Mouse (Mus musculus) skeletal muscle tissue, adult 2 months (tissue): ENCODE results near the gene Creb5.

Source experiments
- DNase-seq: peaks from one replicate; pipeline ENCODE4 v3.0.0-alpha.2; 2012; ENCODE audit warnings: low read depth, low spot score

The Creb5 gene

DNA sequence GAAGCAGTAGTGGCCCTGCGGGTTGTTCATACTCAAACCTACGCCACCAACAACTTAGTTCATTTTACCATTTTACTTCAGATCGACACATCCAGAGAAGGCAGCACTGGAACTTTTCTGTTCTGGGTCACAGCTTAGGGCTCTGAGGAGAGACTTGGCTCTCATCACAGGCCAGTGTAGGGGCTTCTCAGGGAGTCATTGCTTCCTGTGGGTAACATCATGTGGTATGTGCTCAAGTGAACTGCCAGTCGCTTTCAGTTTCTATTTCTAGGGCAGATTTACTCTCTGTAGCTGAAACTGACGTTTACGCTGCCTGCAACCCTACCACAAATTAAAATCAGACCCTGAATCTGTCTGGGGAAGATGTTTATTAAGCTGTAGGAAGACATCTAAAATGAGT is 302.7 kb downstream of the Creb5 start:
- DNase-seq: no peak

DNA sequence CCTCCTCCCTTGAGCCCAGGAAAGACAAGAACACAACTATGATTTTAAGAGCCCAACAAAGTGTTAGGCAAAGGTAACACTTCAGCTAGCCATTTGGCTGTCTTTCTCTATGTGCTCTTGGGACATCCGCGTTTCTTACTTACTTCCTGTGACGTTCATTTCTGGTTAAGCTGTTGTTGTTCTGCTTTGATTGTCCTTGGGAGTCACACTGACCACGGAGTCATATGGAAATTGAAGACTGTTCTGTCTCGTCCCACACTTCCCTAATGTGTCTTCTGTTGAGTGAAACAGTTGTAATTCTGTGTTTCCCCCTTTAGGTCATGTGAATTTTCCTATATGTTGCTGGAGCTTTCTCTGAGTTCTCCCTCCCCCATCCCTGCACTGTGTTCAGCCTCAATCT is 305.2 kb downstream of the Creb5 start:
- no peak for DNase-seq

DNA sequence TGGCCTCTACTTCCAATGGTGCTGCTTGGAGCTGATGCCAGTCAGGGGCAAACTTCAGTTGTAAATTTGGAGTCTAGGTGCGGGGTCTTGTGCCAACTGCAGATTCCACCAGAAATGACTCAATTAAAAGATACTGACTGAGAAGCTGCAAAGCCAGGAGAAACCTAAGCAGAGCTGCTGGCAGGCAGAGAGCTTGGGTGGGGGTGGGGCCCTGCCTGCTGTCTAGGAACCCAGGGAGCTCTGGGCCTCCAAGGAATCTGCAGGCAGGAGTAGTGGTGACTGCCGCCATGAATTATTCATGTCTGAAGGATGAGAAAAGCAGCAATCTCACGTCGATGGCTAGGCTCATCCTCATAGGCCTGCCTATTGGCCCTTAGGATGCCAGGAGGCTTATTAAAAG is 306.5 kb downstream of the Creb5 start:
- no peak for DNase-seq

DNA sequence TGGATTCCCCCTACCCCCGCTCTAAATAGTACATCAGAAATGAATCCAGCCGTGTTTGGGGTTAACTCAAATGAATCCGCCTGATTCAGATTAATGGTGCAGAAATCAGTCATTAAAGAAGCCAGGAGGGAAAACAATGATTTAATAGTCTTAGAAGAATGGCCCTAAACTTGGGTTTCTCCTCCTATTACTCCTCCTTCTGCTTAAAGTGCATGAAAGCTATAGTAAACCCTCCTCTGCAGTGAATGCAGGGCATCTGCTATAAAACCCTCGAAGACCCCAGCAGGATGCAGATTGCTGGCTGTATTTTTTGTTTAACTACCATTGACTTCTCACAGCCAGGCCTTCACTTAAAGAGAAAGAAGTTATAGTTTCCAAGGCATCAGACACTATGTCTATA is 307.2 kb downstream of the Creb5 start:
- no peak for DNase-seq

DNA sequence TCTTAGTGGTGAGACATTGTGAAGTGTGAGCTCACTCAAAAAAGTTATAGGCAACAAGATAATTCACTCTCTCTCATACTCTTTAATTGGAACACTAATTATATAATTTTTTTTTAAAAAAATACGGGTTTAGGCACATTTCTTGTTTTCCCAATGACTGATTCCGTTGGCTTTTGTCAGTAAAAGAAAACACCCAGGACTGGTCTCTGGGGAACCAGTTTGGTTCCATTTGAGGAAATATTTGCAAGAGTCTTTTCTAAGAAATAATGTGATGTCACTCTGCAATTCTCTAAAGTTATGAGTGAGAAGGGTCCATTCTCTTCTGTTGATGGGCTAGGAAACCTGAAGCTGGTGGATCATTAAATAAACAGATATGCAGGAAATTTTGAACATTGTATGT is 309.3 kb downstream of the Creb5 start:
- peak; percentile 52 for DNase-seq

DNA sequence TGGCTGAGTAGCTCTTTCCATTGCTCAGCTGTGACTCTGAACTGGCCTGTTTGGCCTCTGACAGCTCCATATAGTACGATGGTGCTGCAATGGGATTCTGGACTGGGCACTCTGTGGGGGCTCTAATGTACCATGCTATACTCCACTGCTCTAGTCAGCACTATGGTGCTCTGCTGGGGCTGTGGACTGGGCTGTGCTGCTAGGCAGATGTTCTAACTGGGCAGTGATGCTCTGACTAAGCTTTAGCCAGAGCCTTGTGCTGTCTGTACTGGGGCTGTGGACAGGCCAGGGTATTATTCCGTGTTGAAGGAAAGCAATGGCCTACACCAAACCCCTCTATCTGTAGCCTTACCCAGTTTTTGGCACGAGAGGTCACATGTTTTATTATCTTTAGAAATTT is 316.0 kb downstream of the Creb5 start:
- no peak for DNase-seq

DNA sequence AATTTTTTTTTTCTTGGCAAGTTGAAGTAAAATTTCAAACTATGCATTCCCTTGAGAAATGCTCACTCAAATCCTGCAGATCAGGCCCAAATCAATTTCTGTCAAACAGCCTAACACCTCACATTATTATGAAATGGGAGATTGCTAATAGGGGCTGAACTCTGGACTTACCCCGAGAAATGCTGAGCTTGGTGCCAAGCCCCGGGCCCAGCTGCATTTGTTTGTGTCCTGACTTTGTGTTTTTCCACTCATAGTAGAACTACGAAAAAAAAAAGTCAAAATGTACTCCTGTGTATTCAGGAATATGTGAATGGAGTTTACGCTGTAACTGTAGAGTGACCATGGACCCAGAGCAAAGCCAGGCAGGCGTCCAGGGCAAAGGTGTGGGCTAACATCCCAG is 316.6 kb downstream of the Creb5 start:
- DNase-seq: peak; percentile 79

DNA sequence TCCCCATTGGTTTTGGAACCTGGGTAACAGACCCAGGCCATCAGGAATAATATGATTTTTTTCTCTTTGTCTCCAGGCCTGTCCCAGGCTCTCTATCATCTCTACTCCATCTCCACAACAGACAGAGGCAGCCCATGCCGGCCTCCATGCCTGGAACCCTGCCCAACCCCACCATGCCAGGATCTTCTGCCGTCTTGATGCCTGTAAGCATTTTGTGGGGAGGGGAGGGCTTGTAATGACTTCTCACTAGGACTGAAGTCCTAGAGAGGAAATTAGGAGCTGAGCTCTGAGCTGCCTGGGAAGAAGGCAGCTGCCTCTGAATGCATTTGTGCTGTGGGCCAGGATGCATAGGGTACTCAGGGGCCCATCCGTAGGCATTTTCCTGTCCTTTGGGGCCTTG is 317.3 kb downstream of the Creb5 start:
- DNase-seq: no peak

DNA sequence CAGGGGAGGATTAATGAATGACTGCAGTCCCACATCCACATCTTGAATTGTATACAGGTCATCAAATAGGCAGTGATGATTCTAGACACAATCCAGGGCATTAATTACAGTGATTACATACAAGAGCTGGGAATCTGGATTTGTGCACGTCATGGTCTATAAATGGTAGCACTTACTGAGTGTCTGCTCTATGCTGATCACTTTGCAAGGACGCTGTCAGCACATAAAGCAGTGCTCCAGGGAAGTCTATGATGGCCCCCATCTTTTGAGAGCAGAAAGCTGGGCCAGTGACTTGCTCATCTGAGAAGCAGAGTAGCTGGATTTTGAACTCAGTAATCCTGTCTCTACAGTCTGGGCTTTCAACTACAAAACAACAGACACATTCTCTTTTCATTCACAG is 318.1 kb downstream of the Creb5 start:
- no peak for DNase-seq

DNA sequence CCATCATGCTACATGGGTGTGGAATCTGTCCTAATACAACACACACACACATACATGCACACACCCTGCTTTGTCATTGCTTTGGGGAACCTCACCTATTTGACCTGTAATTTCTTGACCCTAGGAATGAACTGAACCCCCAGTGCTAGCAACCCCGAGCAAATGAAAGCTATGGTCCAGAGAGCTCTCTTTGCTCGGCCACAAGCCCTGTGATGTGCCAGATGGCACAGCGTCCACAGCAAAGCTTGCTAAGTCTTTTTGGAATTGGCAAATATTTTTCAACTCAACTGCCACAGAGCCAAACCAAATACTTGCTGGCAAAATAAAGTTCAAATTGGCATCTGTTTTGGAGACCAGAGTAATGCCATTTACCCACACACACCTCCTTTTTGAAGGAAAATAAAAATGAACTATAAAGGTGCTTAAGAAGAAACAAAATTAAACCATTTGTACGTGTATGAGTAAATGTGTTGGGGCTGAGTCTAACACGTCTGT is 324.4 kb downstream of the Creb5 start:
- DNase-seq: no peak

DNA sequence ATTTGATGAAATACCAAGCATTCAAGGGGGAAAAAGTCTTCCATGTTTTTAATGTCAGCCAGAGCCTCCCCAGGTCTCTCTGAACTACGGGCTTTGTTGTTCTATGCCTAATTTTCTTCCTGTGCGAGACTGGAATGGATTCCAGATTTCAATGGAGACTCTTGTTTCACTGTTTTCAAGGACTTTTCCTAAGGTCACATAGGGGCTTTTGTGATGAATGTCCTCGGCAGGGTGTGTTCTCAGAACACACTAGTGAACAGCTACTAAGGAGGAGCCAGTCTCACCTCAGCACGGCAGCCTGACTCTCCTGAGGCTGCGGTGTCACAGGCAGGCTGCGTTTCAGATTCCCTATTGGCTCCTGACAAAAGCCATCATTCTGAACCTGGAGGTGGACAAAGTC is 325.6 kb downstream of the Creb5 start:
- DNase-seq: no peak

DNA sequence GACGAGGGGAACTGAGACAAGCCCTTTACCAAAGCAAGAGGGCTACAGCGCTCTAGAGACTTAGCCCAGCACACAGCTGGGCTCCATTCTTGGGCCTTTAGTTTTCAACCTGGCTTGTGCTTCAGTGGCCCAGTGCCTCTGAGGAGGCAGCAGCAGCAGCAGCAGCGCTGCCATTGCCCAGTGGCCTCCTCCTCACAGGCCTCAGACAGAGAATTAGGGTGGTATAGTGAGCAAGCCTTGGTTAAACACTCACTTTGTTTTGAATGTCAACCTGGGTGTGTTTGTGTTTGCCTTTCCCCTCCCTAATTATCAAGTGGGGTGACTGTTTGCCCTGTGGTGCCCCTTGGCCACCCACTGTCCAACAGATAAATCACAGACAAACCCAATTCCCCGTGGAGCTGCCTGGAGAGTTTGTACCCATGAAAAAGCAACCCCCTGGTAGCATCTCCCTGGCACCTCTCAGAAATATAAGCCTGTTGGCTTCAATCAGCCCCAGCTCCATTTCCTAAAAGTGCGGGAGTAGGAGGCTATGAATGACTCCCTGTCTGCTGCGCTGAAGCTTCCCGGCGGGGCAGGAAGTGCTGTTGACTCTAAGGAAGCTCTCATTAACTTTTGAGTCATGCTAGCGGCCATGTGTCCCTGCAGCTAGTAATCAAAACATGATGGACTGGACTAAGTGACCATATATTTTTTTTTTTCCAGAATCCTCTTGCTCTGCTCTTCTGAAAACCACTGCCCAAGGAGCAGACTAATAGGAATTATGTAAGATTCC is 328.6 kb downstream of the Creb5 start:
- no peak for DNase-seq

DNA sequence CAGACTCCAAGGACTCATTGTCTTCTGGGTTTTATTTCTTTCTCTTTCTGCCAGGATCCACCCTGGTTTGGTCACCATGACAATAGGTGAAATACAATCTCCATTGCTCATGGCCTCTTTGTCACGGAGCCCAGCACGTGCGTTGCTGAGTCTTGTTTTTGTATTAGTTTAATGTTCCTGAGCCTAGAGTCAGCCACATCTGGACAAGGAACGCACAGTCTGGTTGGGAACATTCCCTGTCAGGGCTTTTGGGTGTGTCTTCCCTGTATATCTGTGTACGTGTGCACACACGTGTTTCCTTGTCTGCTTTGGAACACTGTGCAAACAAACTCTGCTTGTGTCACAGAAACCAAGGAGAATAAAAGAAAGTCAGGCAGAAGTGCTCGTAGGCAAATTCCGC is 331.1 kb downstream of the Creb5 start:
- peak; percentile 87 for DNase-seq

DNA sequence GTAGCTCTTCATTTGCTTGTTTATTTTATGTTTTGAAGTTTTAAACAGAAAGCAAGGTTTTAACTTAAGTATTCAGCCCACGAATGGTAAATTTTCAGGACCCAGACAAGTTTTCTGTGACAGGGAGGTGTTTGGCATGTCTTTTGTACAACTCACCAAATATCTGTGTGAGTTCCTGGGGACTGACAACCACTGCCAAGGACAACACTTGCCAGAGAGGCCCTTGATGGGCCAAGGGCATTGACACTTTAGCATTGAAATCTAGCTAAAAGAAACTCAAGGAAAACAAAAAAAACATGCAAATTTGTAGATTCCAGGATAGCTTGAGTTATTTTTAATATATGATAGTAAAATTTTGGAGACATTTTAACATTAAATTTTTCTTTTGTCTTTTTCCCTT is 332.6 kb downstream of the Creb5 start:
- no peak for DNase-seq

DNA sequence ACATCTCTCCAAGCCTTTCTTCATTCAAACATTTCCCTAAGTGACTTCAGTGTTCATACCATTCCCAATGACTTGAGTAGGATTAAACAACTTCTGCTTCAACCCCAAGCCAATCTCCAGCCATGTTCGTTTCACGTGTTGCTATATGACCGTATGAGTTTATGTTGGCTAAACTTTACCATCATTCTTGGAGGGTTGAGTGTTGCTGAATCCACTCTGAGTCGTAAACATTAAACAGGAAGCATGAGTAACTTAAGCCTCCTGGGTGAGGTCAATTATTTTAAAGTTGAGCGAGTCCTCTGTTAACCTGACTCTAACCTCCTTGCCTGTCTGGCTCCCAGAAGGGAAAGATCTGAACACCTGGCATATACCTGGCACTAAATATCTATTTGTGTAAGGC is 334.2 kb downstream of the Creb5 start:
- no peak for DNase-seq

DNA sequence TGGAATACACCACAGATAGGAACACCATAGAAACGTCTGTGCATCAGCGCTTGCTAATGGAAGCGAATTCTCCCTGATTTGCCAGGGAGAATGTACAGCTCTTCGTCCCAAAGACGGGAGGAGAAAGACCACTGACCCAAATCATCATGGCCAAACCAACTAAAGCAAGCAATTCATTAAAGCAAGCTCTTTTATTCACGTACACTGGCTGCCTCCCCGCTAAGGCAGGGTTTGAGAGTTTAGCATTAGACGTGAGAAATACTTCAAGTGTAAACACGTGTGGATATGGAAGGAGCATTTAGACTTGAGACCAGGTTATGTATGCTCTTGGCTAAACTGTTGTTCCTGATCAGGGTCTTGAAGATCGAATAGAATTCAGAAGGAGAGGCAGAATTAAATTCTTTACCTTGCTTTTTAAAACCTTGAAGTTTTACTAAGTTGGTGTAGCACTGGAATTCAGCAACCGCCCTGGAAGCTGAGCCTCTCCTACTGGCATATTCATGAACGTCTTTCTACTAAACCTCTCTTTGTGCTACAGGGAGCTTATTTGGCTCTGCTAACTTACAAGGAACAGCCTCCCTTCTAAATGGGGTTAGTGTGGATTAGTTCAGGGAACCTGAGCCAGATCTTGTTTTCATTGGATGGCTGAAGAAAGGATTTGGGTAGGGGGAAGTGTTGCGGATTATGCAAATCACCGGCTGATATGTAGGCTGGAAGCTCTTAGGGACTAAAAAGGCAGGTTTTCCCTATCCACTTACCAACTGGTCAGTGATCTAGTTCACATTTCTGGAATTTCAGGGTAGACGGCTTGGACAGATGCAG is 337.6 kb downstream of the Creb5 start:
- no peak for DNase-seq

DNA sequence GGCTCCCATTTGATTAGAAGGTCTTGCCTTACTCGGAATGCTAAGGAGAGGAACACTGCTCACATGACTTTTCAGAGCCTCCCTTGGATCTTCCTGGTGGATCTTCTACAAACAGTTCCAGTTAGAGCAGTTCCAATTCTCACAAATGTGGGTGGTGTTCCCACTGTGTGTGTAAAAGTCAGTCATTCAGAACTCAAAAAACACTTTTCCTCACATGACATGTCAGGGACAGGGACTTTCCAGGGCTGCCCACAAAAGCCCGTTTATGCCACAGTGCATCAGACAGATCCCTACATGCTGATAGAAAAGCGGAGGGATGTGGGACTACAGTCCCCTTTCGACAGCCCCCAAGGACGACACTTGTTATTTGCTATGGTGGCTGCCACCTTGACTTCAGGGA is 339.0 kb downstream of the Creb5 start:
- DNase-seq: no peak

DNA sequence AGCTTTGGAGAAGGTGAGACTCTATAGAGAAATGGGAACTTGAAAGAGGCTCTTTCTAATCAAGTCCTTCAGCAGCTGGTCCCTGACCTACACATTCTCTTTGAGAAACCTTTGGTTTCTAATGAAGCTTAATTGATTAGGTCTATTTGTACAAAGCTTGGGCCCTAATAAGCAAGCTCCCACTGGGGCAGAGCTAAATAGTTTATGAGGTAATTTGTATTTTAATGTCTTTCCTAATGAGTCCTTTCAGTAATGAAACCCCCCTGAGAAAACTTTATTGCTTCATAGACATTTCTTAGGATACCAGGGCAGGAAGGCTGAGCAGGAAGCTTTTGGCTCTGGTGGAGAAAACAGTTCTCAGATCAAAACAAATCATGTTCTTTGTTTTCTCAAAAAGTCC is 341.6 kb downstream of the Creb5 start:
- no peak for DNase-seq

DNA sequence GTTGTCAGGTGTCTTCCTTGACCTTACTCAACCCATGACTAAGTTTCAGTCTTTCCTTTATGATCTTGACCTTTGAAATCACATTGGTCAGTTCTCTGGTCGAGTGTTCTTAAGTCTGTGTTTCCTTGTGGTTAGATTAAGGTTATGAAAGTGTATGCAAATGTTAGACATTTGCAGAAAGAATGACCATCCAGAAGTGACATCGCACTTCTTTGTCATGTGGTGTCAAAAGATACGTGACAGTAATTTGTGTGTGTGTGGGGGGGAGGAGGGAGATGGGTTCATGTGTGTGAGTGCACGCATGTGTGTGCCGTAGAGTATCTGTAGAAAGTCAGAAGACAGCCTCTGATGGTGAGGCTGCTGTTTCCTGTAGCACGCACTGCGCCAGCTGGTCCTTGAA is 348.4 kb downstream of the Creb5 start:
- no peak for DNase-seq

DNA sequence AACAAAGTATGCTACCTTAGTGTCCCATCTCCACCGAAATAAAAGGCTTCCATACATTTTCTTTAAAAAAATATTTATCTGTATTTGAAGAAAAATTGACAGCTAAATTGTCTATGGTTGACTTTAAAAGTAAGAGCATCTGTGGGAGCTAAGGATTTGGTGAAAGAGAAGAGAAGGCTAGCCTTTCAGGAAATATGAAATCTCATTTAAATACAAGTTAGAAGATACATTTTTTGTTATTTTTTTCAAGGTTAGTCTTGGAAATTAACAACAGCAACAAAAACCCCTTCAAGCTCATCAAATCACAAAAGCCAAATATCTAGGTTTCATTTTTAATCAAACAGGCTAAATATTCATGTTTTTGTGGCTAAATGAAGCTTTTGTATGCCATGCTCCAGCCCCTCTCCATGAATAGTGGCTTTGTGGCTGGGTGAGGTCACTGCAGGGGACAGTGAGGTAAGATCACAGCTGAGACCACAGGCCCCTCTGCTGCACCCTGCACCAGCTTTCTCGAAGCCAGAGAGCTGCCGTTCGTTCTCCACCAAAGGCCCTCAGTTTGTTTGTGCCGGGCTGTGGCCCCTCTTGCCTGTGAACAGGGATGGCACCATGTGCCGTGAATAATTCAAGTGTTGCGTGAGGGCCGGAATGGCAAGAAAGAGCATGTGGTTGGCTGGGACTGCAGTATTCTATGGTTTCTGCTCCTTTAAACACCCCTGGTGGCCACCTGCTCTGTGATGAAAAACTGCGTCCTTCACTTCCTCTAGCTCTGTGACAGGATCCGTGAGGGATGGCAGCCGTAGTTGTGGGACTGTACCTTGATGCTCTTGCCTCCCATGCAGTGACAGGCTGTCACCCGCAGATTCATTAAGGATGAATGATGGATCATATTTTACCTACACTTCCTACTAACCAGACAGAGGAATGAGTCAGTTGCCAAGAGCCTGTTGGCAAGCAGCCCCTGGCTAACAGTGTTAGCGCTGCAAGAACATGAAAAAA is 350.6 kb downstream of the Creb5 start:
- no peak for DNase-seq

DNA sequence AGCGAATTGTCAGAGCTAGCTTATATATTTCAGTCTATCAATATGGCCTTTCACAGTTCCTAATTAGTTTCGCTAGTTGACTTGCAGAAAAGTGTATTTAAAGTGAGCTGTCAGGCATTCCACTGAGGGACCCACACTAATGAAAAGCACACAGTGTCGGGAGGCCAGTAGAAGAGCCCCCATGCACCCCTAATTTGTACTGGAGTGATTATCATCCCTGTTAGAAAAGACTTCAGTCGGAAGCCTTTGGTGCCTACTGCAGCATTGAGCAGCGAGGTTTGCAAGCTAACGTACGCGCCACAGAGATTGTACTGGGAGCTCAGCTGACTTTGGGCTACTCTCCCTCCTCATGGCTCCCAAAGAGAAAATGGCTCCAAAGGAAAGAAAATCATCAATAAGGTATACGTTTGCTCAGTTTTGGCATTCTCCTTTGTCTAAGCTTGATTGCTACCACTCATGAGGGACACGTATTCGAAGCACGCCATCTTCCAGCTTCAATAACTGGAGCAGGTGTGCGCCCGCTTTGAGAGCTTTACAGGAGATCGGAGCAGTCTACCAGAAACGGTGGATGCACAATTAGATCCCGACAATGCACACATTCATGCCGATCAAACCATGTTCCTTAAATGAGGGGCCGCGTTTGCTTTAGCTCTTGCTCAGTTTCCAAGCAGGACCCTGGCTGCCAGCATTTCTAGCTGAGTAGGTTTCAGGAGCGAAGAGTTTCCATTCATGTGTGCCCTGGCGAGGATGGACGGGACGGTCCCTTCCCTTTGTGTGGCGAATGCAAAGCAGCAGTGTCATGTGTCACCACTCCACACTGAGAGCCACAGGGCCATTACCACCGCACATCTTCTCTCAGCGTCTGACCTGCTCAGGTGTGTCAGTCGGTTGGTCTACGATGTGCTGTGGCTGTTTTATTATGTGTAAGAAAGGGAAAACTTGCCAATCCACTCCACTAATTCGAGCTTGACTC is 354.8 kb downstream of the Creb5 start:
- DNase-seq: no peak
